Mouse (Mus musculus) brain, embryonic 14.5 days (tissue): ENCODE data around the gene Slc26a3.

Source experiments
- CTCF ChIP-seq: fragments of 200-500 bp; IDR thresholded peaks from 2 replicates; pipeline ENCODE4 v1.5.1; 2012; ENCODE audit warnings: inconsistent platforms, mild to moderate bottlenecking, moderate library complexity, borderline replicate concordance; ENCODE audit not compliant: insufficient read depth, insufficient read length; ENCODE audit errors: extremely low read depth
- POLR2A ChIP-seq: fragments of 200-500 bp; IDR thresholded peaks from 2 replicates; pipeline ENCODE4 v1.6.1; 2012; ENCODE audit warnings: mild to moderate bottlenecking, inconsistent platforms, borderline replicate concordance; ENCODE audit not compliant: poor library complexity, insufficient read depth, insufficient read length, severe bottlenecking; ENCODE audit errors: extremely low read depth

GRCm38 (mm10) chr12:31439612-31440011 is 48.9 kb downstream of the Slc26a3 start:
- TF ChIP-seq POLR2A (no peak), CTCF (no peak)
